Mouse (Mus musculus): ENCODE results near the gene Gm4756.

DNA sequence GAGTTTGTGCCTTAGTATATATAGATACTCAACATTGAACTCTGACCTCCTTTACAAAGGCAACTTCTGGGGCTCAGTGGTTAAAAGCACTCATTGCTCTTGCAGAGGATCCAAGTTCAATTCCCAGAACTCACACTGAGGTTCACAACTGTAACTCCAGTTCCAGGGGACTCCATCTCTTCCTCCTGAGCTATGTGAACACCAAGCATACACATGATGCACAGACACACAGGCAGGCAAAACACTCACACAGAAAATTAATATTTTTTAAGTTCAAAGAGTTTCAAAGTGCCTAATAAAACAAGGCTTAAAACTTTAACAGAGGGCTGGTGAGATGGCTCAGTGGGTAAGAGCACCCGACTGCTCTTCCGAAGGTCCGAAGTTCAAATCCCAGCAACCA, 34.2 kb upstream of the Gm4756 start:
- TF ChIP-seq CTCF (IDR thresholded peaks at IDR 0.05; ENCODE audit: low read depth, low read length) (no peak), EP300 (IDR thresholded peaks at IDR 0.05; ENCODE audit: insufficient read depth, low read depth, low read length) (no peak)

Measured in ES-Bruce4 (cell line).